Mouse (Mus musculus) kidney, adult 11 months (tissue): Measurements from ENCODE around the gene Gm49337.
A peak's percentile ranks its signal among the peaks of the same experiment; 100 is the strongest.
"Not testable (repeated sequence)": the region's sequence is repeated elsewhere in the genome, so short reads cannot be mapped to it uniquely, and the experiment has no call there.

ENCODE experiments used
- DNase-seq: peaks from one replicate; pipeline ENCODE4 v3.0.0; 2022

Gm49337 gene

GRCm38 (mm10) chr4:116215895-116216605 is 42.9 kb downstream of the Gm49337 start:
- no peak for DNase-seq

- DNase-seq, result no peak
These were observed 43.9 kb downstream of the Gm49337 start for GRCm38 (mm10) chr4:116217046-116217445.

- DNase-seq, result not testable (repeated sequence)
These were observed 44.5 kb downstream of the Gm49337 start for GRCm38 (mm10) chr4:116217661-116218060.

- no peak for DNase-seq
These were observed 45.9 kb downstream of the Gm49337 start for GRCm38 (mm10) chr4:116219056-116219455.

GRCm38 (mm10) chr4:116220071-116220650 is 47.0 kb downstream of the Gm49337 start:
- DNase-seq, result no peak

- no peak for DNase-seq
These were observed 47.6 kb downstream of the Gm49337 start for GRCm38 (mm10) chr4:116220780-116221139.

GRCm38 (mm10) chr4:116221140-116221851 is 48.1 kb downstream of the Gm49337 start, which contains the start of gene Pik3r3:
TSS of gene Pik3r3 (plus strand) at chr4:116221618.
- DNase-seq, result peak; percentile 98

- DNase-seq, result peak; percentile 17
These were observed 49.0 kb downstream of the Gm49337 start for GRCm38 (mm10) chr4:116221996-116222842.

- DNase-seq, result no peak
These were observed 49.6 kb downstream of the Gm49337 start for GRCm38 (mm10) chr4:116222843-116223119.

- no peak for DNase-seq
These were observed 70.2 kb downstream of the Gm49337 start for GRCm38 (mm10) chr4:116243377-116243776.

- no peak for DNase-seq
These were observed 71.1 kb downstream of the Gm49337 start for GRCm38 (mm10) chr4:116244240-116244639.

- peak; percentile 12 for DNase-seq
These were observed 72.7 kb downstream of the Gm49337 start for GRCm38 (mm10) chr4:116245926-116246325.

GRCm38 (mm10) chr4:116249986-116250385 is 76.8 kb downstream of the Gm49337 start:
- DNase-seq, result no peak

GRCm38 (mm10) chr4:116268220-116268619 is 95.0 kb downstream of the Gm49337 start:
- no peak for DNase-seq

GRCm38 (mm10) chr4:116282211-116282610 is 109.0 kb downstream of the Gm49337 start:
- DNase-seq, result no peak

GRCm38 (mm10) chr4:116291561-116291960 is 118.4 kb downstream of the Gm49337 start:
- no peak for DNase-seq

GRCm38 (mm10) chr4:116293296-116293695 is 120.1 kb downstream of the Gm49337 start:
- DNase-seq, result no peak

- no peak for DNase-seq
These were observed 127.7 kb downstream of the Gm49337 start for GRCm38 (mm10) chr4:116300878-116301355.

- no peak for DNase-seq
These were observed 131.4 kb downstream of the Gm49337 start for GRCm38 (mm10) chr4:116304551-116304950.

- no peak for DNase-seq
These were observed 144.4 kb downstream of the Gm49337 start for GRCm38 (mm10) chr4:116317575-116317974.

- DNase-seq, result no peak
These were observed 148.9 kb downstream of the Gm49337 start for GRCm38 (mm10) chr4:116322127-116322526.

GRCm38 (mm10) chr4:116329256-116329655 is 156.1 kb downstream of the Gm49337 start:
- DNase-seq, result no peak

- no peak for DNase-seq
These were observed 163.1 kb downstream of the Gm49337 start for GRCm38 (mm10) chr4:116336294-116336693.
